Mouse (Mus musculus) CD4-positive, CD25-positive, alpha-beta regulatory T cell, adult 2 months (primary cell): ENCODE data around the gene Tmem150c.

ENCODE experiments used
- DNase-seq: peaks from one replicate; pipeline ENCODE4 v3.0.0-alpha.2; 2012; ENCODE audit warnings: low read depth, low spot score

The Tmem150c gene

DNA sequence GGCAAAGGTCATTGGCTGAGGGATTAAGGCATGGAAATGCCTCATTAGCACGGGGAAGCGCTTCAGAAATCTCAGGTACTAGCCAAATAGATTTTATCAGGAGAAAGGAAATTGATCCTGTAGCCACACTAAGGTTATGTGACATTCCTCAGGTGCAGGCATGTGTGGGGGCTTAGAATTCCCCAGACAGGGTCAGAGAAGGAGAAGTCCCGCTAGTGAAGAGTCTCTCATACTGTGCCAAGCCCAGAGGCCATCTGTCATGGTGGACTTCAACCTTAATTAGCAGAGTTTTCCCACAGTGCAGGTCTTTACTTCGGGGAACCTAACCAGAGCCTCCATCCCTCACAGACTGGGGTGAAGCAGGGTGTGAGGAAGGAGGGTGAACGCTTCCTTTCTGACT is 62.7 kb downstream of the Tmem150c start:
- no peak for DNase-seq

DNA sequence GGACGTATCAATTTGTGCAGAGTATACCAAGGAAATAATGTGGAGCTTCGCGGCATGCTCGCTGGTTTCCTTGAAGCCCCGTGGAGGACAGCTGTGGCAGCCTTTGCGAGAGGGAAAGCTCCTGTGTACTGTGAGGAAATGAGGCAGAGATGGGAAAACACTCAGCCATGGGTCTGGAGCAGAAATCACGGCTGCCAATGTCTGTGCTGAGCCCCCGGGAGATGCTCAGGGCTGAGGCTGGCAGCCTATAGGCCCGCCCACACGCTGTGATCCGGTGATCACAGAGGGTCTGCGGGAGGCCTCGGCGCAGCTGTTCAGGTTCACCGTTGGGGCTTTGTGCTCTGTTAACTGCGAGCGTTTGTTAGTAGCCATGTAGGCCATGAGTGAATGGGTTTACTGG is 68.0 kb downstream of the Tmem150c start:
- DNase-seq = no peak

DNA sequence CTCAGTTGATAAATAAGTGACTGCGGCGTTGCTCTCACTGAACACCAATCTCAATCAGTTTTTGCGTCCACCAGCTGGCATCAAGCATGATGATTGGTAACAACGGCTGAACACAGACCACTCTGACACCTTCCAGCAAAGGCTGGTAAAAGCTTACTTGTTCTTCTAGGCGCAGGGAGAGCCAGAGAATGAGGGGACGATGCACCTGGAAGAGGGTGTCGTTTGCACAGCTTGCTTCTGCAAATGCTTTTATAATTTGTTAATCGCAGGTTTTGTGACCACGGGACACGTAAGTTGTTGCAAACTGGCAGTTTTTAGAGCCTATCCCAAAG is 68.4 kb downstream of the Tmem150c start:
- no peak for DNase-seq

DNA sequence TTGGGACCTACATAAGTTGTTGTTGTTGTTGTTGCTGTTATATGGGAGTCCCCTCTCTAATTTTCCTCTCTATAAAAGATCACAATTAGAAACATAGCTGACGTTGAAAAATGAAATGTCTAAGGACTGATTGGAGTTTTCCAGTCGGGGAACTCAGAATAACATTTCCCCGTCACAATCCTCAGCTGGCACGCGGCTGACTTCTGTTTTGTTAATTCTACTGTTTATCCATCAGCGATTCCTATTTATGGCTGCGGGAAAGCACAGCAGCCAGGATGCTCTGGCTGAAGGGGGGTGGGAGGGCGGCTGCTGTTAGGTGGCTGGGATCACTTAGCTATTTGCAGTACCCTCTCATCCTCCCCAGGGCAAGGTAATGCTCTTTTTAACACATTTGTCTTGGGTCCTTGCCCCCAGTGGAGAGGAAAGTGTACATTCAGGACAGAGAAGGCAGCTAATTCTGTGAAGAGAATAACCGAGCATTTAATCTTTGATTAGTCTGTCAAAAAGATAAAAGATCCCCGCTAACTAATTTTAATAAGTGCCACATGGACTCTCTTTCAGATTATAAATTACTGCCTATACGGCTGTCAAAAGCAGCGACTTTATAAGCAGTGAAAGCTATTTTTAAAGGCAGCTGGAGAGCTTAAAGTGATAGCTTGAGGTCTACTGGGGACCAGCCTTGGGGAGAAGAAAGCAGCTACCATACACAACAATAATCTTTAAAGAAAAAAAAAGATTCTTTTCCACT is 68.9 kb downstream of the Tmem150c start:
- DNase-seq = no peak

DNA sequence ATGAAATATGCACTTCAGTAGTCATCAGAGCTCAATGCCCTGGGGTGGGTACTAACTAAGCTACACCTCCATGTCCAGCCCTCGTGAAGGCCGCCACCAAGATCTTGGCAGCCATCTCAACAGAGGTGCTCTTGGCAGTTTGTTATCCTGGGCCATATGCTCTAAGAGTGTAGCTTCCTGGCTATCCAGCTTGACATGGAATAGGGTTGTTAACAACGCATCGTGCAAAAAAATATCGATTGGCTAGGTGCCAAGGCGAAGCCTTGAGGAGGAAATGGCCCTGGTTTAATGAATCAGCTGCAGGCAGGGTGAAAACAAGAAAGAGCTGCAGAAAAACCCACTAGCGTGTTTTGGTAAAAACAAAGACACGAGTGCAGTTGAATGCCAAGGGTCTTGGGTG is 74.5 kb downstream of the Tmem150c start:
- DNase-seq = no peak

DNA sequence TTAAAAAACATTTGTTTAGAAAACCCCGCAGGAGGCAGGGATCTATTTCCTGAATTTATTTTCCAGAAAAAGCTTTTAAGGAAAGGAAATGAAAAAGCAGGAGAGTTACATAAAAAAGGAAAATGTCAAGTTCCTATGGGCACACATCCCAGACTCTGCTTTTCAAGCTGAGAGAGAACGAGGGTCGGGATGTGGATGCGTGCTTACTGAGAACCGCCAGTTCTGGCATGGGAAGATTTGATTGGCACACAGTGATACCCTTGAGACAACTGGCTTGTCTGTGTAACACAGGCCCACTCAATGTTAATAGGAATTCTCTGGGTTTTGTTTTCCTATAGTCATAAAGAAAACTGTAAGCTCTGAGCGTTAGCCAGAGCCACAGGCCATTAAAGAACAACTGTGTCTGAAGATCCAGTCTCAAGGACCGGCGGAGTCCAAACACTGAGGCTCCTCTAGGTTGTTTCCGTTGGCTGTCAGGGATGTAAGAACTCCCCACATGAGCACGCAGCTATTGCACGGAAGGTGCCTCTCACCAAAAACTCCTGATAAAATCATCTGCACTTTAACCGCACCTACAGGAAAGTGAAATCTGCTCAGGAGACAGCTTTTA is 75.5 kb downstream of the Tmem150c start:
- DNase-seq = no peak

DNA sequence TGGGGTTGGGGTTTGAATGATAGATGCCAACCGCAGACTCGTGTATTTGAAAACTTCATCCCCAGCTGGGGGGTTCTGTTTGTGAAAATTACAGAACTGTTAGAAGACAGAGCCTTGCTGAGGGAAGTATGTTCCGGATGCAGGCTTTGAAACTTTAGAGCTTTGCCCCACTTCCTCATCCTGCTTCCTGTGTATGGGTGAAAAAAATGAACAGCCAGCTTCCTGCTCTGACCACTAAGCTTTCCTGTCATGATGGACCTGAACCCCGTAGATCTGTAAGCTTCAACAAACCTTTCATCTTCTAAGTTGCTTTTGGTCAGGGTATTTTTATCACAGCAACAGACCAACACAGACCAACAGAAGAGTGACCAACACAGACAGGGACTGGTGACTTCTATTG is 77.6 kb downstream of the Tmem150c start:
- no peak for DNase-seq

GRCm38 (mm10) chr5:100079931-100080275 is 79.7 kb downstream of the Tmem150c start:
- no peak for DNase-seq

DNA sequence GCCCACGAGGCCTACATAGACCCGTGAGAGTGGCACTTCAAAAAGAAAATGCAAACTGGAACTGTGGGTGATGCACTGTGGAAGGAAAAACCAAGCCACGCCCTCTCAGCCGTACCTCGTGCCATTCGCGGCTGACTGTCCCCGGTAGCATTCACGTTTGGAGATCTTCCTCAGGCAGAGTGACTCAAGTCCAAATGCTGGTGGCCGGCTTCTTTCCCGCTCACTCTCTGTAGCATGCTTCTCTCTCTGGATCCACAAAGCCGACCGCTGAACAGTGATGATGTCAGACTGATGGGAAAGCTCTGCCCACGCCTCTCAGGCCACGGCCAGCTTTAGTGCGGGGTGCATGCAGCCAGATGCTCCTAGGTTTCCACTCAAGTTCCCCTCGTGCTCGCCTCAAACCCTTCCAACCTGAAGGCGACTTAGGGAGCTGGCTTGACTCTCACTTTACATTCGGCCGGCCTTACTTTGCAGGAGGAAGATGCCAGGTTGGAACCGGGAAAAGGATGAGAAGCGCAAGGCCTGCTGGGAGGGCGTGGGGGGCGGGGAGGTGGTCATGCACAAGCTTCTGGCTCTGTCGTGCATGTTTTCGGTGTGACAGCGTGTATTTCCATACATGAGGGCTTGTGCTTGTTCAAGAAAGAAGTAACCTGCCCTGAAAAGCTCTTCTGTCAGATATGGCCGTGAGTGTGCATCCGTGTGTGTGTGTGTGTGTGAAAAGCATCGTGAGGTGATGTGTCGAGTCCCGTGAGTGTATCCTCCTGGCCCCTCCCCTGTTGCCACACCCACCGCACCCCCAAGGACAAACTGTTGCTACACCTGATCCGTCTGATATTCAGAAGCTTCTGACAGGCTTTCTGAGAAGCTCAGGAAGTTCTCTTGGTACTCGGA is 80.3 kb downstream of the Tmem150c start:
- DNase-seq = peak; percentile 43

GRCm38 (mm10) chr5:100074571-100074970 is 85.0 kb downstream of the Tmem150c start:
- peak; percentile 16 for DNase-seq

GRCm38 (mm10) chr5:100072557-100072956 is 87.1 kb downstream of the Tmem150c start:
- no peak for DNase-seq

- DNase-seq = no peak
Observed at GRCm38 (mm10) chr5:100071541-100071940, 88.1 kb downstream of the Tmem150c start.

DNA sequence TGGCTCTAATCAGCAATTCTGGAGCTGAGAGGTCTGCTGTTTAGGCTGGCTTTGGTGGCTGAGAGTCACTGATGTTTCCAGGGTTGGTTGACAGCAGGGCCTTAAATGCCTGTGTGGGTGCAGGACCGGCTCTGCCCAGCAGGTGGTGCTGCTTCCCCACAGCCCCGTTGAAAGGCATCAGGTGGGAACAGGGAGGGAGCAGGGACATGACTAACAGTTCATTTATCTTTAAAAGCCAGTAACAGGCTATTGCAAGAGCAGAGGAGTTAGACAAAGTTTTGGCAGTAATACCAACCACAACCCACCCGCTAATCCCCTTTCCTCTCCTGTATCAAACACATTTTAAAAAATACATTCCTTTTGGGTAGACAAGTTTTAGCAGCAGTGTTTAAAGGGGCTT is 89.4 kb downstream of the Tmem150c start:
- DNase-seq = peak; percentile 87

DNA sequence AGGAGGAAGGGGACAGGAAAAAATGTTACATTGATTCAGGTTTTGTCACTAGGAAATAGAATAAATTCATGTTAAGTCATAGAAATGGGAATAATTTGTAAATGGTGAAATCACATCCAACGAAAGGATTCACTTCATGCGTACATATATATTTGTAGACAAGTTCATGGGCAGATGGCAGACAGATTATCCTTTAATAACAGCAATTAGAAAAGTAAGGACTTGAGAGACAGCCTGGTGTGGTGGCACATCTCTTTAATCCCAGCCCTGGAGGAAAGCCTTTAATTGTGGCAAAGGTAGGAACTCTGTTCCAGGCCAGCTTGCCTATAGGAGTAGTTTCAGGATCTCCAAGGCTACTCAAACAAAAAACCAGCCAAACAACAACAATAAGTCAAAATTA is 90.1 kb downstream of the Tmem150c start:
- no peak for DNase-seq

DNA sequence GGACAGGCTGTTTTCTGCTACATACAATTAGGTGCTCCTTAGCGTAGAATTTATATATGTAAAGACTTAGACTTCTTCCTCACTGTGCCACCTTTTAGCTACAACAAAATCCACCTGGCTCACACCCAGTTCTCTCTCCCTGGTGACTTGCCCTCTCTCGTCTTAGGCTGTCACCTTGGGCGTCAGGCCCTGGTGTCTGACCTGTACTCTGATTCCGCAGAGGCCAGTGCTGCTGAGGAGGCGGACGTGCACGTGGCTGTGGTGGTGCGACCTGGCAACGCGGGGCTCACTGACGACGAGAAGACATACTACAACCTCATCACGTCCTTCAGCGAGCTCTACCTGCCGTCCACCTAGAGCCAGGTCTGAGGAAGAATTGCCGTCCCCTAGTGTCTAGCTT is 92.0 kb downstream of the Tmem150c start:
- DNase-seq = no peak

DNA sequence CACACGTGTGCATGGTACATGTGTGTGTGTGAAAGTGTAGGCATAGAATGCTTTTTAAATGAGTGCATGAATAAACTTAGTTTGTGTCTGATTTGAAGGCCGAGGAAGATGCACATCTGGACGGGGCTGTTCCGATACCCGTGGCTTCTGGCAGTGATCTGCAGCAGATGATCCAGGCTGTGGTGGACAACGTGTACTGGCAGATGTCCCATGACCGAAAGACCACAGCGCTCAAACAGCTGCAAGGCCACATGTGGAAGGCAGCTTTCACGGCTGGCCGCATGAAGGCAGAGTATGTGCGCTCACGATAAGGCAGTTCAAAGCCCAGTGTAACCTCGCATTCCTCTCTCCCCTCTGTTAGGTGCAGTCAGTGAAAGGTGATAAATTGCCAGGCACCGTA is 98.7 kb downstream of the Tmem150c start:
- no peak for DNase-seq

DNA sequence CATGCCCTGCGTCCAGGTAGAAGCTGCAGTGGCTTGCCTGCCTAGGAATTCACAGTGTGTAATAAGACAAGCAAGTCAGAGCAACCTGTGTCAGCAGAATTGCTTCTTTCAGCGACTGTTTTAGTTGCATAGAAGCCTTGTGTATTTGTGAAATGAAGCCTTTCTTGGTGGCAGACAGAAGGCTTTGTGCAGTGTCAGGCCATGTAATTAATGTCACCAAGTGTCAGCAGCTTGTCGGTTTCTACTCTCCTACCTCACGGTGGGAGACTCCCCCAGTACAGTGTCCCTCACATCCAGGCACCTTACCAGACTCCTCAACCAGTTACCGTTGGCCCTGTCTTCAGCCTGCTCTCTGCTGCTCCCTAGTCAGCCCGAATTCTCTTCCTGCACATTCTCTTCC is 100.3 kb downstream of the Tmem150c start:
- no peak for DNase-seq

- no peak for DNase-seq
Observed at GRCm38 (mm10) chr5:100058729-100059128, 100.9 kb downstream of the Tmem150c start.

DNA sequence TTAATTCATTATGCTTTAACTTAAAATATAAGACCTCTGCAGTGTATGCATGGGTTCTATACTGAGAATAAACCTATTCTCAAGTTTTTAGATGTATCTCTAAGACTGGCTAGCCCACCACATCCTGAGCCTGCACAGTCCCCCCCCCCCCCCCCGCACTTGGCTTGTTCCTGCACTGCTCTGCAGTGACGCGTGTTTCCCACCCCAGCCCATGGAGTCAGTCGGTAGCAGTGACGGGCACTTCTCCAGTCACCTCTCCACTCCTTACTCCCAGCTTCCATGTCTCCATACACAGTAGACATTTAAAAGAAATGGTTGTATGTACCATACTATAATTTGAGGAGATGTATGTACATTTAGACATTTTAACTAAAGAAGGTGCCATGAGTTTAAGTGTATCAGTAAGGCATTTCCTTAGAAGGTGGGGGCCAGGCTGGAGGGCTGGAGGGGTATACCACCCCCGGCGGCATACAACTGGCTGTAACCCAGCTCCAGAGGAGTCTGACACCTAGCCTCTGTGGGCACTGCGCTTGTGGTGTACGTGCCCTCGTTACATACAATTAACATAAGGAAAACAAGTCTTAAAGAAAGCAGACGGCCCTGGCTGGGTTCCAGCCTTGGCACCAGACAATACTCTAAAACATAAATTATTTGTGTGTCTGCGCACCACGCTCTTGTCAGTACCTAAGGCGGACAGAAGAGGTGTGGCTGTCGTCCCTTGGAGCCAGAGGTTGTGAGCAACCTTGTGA is 102.0 kb downstream of the Tmem150c start:
- no peak for DNase-seq

DNA sequence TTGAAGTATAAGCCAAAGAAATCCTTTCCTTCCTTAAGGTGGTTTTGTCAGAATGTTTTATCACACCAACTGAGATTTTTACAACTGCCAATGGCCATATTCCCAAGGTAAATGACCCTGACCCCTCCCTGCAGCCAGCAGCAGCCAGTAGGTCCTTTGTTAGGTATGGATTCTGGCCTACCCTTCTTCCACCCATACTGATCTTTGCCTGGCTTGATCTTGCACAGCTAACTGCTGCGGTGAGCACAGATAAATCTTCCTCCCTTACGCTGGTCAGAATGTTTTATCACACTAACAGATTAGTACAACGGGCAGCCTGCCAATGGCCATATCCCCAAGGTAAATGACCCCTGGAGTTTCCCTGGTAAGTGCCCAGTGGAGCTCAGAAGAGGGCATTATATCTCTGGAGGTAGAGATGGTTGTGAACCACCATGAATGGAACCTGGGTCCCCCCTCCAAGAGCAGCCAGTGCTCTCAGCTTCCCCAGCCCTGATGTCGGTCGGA is 103.7 kb downstream of the Tmem150c start:
- no peak for DNase-seq

GRCm38 (mm10) chr5:100054807-100055547 is 104.6 kb downstream of the Tmem150c start:
- DNase-seq = no peak
